Mouse (Mus musculus): ENCODE data around the gene Ggta1. TPM values are rescaled to one million over a fixed set of nuclear protein-coding genes. Genes with fewer than 3 reads are reported as not detected.

Ggta1 gene
- polyA plus RNA-seq, 1 experiment from 2014 or later = 18.6 TPM

DNA sequence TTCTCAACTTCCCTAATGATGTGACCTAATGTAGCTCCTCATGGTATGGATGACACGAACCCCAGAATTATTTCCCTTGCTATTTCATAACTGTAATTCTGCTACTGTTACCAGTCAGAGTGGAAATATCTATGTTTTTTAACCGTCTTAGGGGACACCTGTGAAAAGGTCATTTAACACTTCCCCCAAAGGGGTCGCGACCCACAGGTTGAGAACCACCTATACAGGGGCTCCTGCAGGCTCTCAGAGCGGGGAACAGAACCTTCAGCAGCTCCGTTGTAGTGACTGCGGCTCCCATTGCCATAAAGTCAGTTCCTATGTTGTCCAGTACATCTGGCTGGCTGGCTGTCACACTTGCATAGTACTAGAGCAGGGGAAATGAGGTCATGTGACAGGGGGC, 62.3 kb downstream of the Ggta1 start:
- ATAC-seq (replicated peaks; ENCODE audit: low FRiP score) = no peak
- H3K4me2 ChIP-seq = no peak overlapping the region
- H3K4me3 ChIP-seq (ENCODE audit: low read depth, low read length) = no peak overlapping the region
- no peaks in the 10 kb centered on the region for H3K9me3 ChIP-seq (ENCODE audit: control insufficient read depth, low read length)
- H3K27me3 ChIP-seq (replicated peaks; ENCODE audit: control insufficient read depth, insufficient read depth, low read length) = no peaks in the 10 kb centered on the region
- DNase-seq (ENCODE audit: low spot score) = no peak
- H3K27ac ChIP-seq (ENCODE audit: low read depth, low read length) = no peak overlapping the region
- WGBS = 88% methylated on average over 7 of the region's 7 CpGs
- no peaks in the 10 kb centered on the region for H3K4me1 ChIP-seq (replicated peaks; ENCODE audit: control insufficient read depth, insufficient read depth, low read length)
- H3K36me3 ChIP-seq (ENCODE audit: control insufficient read depth, insufficient read depth, low read length) = no peaks in the 10 kb centered on the region
- no peak overlapping the region for H3K9ac ChIP-seq (ENCODE audit: low read depth, low read length)

- Histone ChIP-seq H3K4me3 (ENCODE audit: low read depth, low read length) (no peak overlapping the region), H3K27ac (ENCODE audit: low read depth, low read length) (no peak overlapping the region), H3K4me1 (replicated peaks; ENCODE audit: control insufficient read depth, insufficient read depth, low read length) (no peaks in the 10 kb centered on the region), H3K36me3 (ENCODE audit: control insufficient read depth, insufficient read depth, low read length) (no peaks in the 10 kb centered on the region), H3K9me3 (ENCODE audit: control insufficient read depth, low read length) (no peaks in the 10 kb centered on the region), H3K4me2 (no peak overlapping the region), H3K9ac (ENCODE audit: low read depth, low read length) (no peak overlapping the region), H3K27me3 (replicated peaks; ENCODE audit: control insufficient read depth, insufficient read depth, low read length) (no peaks in the 10 kb centered on the region)
- 72% methylated on average over 6 of the region's 6 CpGs for WGBS
- no peak for DNase-seq (ENCODE audit: low spot score)
- no peak for ATAC-seq (replicated peaks; ENCODE audit: low FRiP score)
Observed at GRCm38 (mm10) chr2:35398184-35398828, 64.7 kb downstream of the Ggta1 start.

DNA sequence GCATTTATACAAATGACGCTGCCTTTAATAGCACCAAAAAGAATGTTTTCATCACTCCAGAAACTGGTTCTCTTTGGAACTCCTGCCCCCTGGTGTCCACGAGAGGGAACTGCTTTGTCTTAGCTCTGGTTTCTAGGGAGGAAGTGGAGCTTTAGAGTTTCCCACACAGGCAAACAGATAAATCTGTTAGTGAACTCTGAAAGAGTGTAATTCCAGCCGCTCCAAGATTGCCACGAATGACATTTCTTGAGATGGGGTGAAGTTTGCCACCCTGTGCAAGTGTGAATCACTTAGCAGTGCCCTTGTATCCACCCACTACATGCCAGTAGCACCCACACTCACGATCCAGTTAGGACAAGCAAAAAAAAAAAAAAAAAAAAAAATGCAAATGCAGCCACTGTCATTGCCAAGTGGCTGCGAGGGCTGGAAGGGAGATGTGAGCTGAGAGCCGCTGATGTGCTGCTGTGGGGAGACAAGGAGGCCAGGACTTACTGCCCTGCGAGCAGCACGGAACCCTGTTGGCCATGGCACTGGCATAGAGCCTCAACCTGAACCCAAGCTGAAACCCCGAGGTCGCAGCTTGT, 65.3 kb downstream of the Ggta1 start:
- Histone ChIP-seq H3K4me1 (replicated peaks; ENCODE audit: control insufficient read depth, insufficient read depth, low read length) (no peaks in the 10 kb centered on the region), H3K27me3 (replicated peaks; ENCODE audit: control insufficient read depth, insufficient read depth, low read length) (no peaks in the 10 kb centered on the region), H3K4me2 (no peak overlapping the region), H3K9ac (ENCODE audit: low read depth, low read length) (no peak overlapping the region), H3K4me3 (ENCODE audit: low read depth, low read length) (no peak overlapping the region), H3K36me3 (ENCODE audit: control insufficient read depth, insufficient read depth, low read length) (no peaks in the 10 kb centered on the region), H3K27ac (ENCODE audit: low read depth, low read length) (no peak overlapping the region), H3K9me3 (ENCODE audit: control insufficient read depth, low read length) (no peaks in the 10 kb centered on the region)
- DNase-seq (ENCODE audit: low spot score) = no peak
- no peak for ATAC-seq (replicated peaks; ENCODE audit: low FRiP score)
- WGBS = 46% methylated on average over 11 of the region's 11 CpGs

- no peak within 1 kb of the TSS for H3K27ac ChIP-seq (ENCODE audit: low read depth, low read length)
- H3K4me3 ChIP-seq (ENCODE audit: low read depth, low read length) = no peak within 1 kb of the TSS
- ATAC-seq (replicated peaks; ENCODE audit: low FRiP score) (no peak), DNase-seq (ENCODE audit: low spot score) (no peak)
- H3K9me3 ChIP-seq (ENCODE audit: control insufficient read depth, low read length) = no peaks in the 10 kb centered on the region
- H3K27me3 ChIP-seq (replicated peaks; ENCODE audit: control insufficient read depth, insufficient read depth, low read length) = no peaks in the 10 kb centered on the region
- WGBS = 68% methylated on average over 5 of the region's 5 CpGs
- H3K9ac ChIP-seq (ENCODE audit: low read depth, low read length) = no peak within 1 kb of the TSS
- no peaks in the 10 kb centered on the region for H3K4me1 ChIP-seq (replicated peaks; ENCODE audit: control insufficient read depth, insufficient read depth, low read length)
- H3K36me3 ChIP-seq (ENCODE audit: control insufficient read depth, insufficient read depth, low read length) = no peaks in the 10 kb centered on the region
- H3K4me2 ChIP-seq = no peak within 1 kb of the TSS
Observed at GRCm38 (mm10) chr2:35397096-35397495, 65.9 kb downstream of the Ggta1 start, which contains the start of gene 4930402F06Rik. 4930402F06Rik (minus strand) TSS chr2:35397175.

- H3K4me3 ChIP-seq (ENCODE audit: low read depth, low read length) = no peak overlapping the region
- ATAC-seq (replicated peaks; ENCODE audit: low FRiP score) (no peak), DNase-seq (ENCODE audit: low spot score) (no peak)
- no peak overlapping the region for H3K4me2 ChIP-seq
- H3K36me3 ChIP-seq (ENCODE audit: control insufficient read depth, insufficient read depth, low read length) = no peaks in the 10 kb centered on the region
- H3K9me3 ChIP-seq (ENCODE audit: control insufficient read depth, low read length) = peaks cover 2% of the 10 kb centered on the region; the same call in 1 of the 2 replicates
- H3K4me1 ChIP-seq (replicated peaks; ENCODE audit: control insufficient read depth, insufficient read depth, low read length) = no peaks in the 10 kb centered on the region
- no peaks in the 10 kb centered on the region for H3K27me3 ChIP-seq (replicated peaks; ENCODE audit: control insufficient read depth, insufficient read depth, low read length)
- H3K9ac ChIP-seq (ENCODE audit: low read depth, low read length) = no peak overlapping the region
- H3K27ac ChIP-seq (ENCODE audit: low read depth, low read length) = no peak overlapping the region
- 77% methylated on average over 9 of the region's 9 CpGs for WGBS
Observed at GRCm38 (mm10) chr2:35385441-35385871, 77.6 kb downstream of the Ggta1 start.

GRCm38 (mm10) chr2:35379306-35379705, 83.7 kb downstream of the Ggta1 start:
- Histone ChIP-seq H3K27me3 (replicated peaks; ENCODE audit: control insufficient read depth, insufficient read depth, low read length) (no peaks in the 10 kb centered on the region), H3K27ac (ENCODE audit: low read depth, low read length) (no peak overlapping the region), H3K4me2 (no peak overlapping the region), H3K9me3 (ENCODE audit: control insufficient read depth, low read length) (no peaks in the 10 kb centered on the region), H3K36me3 (ENCODE audit: control insufficient read depth, insufficient read depth, low read length) (no peaks in the 10 kb centered on the region), H3K9ac (ENCODE audit: low read depth, low read length) (no peak overlapping the region), H3K4me1 (replicated peaks; ENCODE audit: control insufficient read depth, insufficient read depth, low read length) (0 out of 2 replicates have a peak, but pooled peaks cover 3% of the 10 kb centered on the region), H3K4me3 (ENCODE audit: low read depth, low read length) (no peak overlapping the region)
- DNase-seq (ENCODE audit: low spot score) = no peak
- ATAC-seq (replicated peaks; ENCODE audit: low FRiP score) = no peak
- 70% methylated on average over 9 of the region's 9 CpGs for WGBS

- Histone ChIP-seq H3K9ac (ENCODE audit: low read depth, low read length) (no peak overlapping the region), H3K36me3 (ENCODE audit: control insufficient read depth, insufficient read depth, low read length) (no peaks in the 10 kb centered on the region), H3K27ac (ENCODE audit: low read depth, low read length) (no peak overlapping the region), H3K4me3 (ENCODE audit: low read depth, low read length) (no peak overlapping the region), H3K9me3 (ENCODE audit: control insufficient read depth, low read length) (no peaks in the 10 kb centered on the region), H3K4me1 (replicated peaks; ENCODE audit: control insufficient read depth, insufficient read depth, low read length) (0 out of 2 replicates have a peak, but pooled peaks cover 3% of the 10 kb centered on the region), H3K4me2 (no peak overlapping the region), H3K27me3 (replicated peaks; ENCODE audit: control insufficient read depth, insufficient read depth, low read length) (no peaks in the 10 kb centered on the region)
- 21% methylated on average over 6 of the region's 6 CpGs for WGBS
- ATAC-seq (replicated peaks; ENCODE audit: low FRiP score) (no peak), DNase-seq (ENCODE audit: low spot score) (no peak)
Observed at GRCm38 (mm10) chr2:35377600-35377999, 85.4 kb downstream of the Ggta1 start.

- Histone ChIP-seq H3K9ac (ENCODE audit: low read depth, low read length) (no peak overlapping the region), H3K27me3 (replicated peaks; ENCODE audit: control insufficient read depth, insufficient read depth, low read length) (no peaks in the 10 kb centered on the region), H3K4me2 (no peak overlapping the region), H3K4me1 (replicated peaks; ENCODE audit: control insufficient read depth, insufficient read depth, low read length) (0 out of 2 replicates have a peak, but pooled peaks cover 3% of the 10 kb centered on the region), H3K27ac (ENCODE audit: low read depth, low read length) (no peak overlapping the region), H3K9me3 (ENCODE audit: control insufficient read depth, low read length) (no peaks in the 10 kb centered on the region), H3K4me3 (ENCODE audit: low read depth, low read length) (no peak overlapping the region), H3K36me3 (ENCODE audit: control insufficient read depth, insufficient read depth, low read length) (no peaks in the 10 kb centered on the region)
- WGBS = 9% methylated on average over 3 of the region's 3 CpGs
- no peak for DNase-seq (ENCODE audit: low spot score)
- no peak for ATAC-seq (replicated peaks; ENCODE audit: low FRiP score)
Observed at GRCm38 (mm10) chr2:35373003-35373402, 90.0 kb downstream of the Ggta1 start.

DNA sequence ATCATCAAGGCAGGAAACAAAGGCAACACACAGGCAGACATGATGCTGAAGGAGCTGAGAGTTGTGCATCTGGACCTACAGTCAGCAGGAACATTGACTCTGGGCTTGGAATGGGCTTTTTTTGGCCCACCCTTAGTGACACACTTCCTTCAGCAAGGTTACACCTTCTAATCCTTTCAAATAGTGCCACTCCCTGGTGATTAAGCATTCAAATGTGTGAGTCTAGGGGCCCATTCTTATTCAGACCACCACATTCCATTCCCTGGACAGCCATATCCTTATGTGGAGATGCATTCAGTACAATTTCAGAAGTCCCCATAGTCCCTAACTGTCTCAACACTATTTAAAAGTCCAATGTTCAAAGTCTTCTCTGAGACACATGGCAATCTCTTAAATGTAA, 92.3 kb downstream of the Ggta1 start:
- no peaks in the 10 kb centered on the region for H3K27me3 ChIP-seq (replicated peaks; ENCODE audit: control insufficient read depth, insufficient read depth, low read length)
- H3K36me3 ChIP-seq (ENCODE audit: control insufficient read depth, insufficient read depth, low read length) = no peaks in the 10 kb centered on the region
- no peak for ATAC-seq (replicated peaks; ENCODE audit: low FRiP score)
- no peak for DNase-seq (ENCODE audit: low spot score)
- no peak overlapping the region for H3K4me2 ChIP-seq
- no peak overlapping the region for H3K27ac ChIP-seq (ENCODE audit: low read depth, low read length)
- no peak overlapping the region for H3K9ac ChIP-seq (ENCODE audit: low read depth, low read length)
- no peaks in the 10 kb centered on the region for H3K9me3 ChIP-seq (ENCODE audit: control insufficient read depth, low read length)
- H3K4me3 ChIP-seq (ENCODE audit: low read depth, low read length) = no peak overlapping the region
- H3K4me1 ChIP-seq (replicated peaks; ENCODE audit: control insufficient read depth, insufficient read depth, low read length) = no peaks in the 10 kb centered on the region

Data from liver, embryonic 11.5 days (tissue).